Mouse (Mus musculus): Measurements from ENCODE around the gene Fxyd3. TPM values are rescaled to one million over a fixed set of nuclear protein-coding genes. Genes with fewer than 3 reads are reported as not detected.
A peak's percentile ranks its signal among the peaks of the same experiment; 100 is the strongest.

Fxyd3 gene
- total and polyA plus RNA-seq, 2 experiments from 2014 or later = 1.5 TPM; not detected in 1

DNA sequence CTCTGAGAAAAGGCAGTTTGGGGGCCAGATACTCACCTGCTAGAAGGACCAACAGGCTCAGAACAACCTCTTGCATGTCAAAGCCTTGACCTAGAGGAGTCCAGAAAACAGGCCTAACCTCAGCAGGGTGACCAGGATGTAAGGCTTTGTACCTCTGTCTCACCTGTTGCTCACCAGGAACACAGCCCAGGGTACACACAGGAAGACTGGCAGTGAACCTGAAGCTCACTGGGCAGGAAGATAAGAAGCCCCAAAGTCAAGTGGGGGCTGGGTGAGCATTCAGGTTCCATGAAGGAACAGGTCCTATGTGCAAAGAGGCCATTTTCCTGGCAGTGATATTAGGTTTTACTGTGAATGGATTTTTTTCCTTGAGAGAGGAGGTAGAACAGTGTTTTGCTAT lies 3.0 kb downstream of the Fxyd3 start:
- Histone ChIP-seq H3K4me2 (ENCODE audit: low read depth, low read length) (no peak overlapping the region), H3K4me3 (ENCODE audit: low read length) (no peak overlapping the region), H3K27ac (no peak overlapping the region), H3K27me3 (ENCODE audit: insufficient read depth, low read length) (no peaks in the 10 kb centered on the region), H3K36me3 (ENCODE audit: insufficient read depth, low read length) (no peaks in the 10 kb centered on the region), H3K4me1 (ENCODE audit: insufficient read depth, low read length) (no peaks in the 10 kb centered on the region), H3K9ac (replicated peaks; ENCODE audit: low read length) (no peak overlapping the region), H3K9me3 (ENCODE audit: low read length) (no peaks in the 10 kb centered on the region)
- ATAC-seq (no peak), DNase-seq (ENCODE audit: low spot score) (no peak)
- no peak for TF ChIP-seq CTCF (IDR thresholded peaks at IDR 0.05; ENCODE audit: low read depth)

DNA sequence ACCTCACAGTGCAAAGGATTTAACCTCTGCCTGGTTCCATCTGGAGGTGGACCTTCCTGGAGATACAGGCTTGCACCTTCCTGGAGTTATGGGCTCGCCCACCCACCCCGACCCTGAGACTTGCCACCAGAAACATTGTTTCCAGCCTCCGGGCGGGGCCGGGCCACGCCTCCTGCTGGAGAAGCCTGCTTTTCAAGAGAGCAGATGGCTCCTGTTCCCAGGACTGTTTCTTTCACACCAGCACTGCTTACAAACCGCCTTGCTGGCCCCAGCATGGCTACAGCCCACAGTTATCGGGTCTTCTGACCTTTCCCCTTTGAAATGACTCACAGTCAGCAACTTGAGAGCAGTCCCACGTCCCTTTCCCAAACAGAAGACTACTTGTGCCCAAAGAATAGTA lies 4.2 kb downstream of the Fxyd3 start:
- Histone ChIP-seq H3K4me2 (ENCODE audit: low read depth, low read length) (no peak overlapping the region), H3K4me3 (ENCODE audit: low read length) (no peak overlapping the region), H3K9me3 (ENCODE audit: low read length) (no peaks in the 10 kb centered on the region), H3K4me1 (ENCODE audit: insufficient read depth, low read length) (no peaks in the 10 kb centered on the region), H3K27ac (no peak overlapping the region), H3K27me3 (ENCODE audit: insufficient read depth, low read length) (no peaks in the 10 kb centered on the region), H3K36me3 (ENCODE audit: insufficient read depth, low read length) (no peaks in the 10 kb centered on the region), H3K9ac (replicated peaks; ENCODE audit: low read length) (no peak overlapping the region)
- WGBS = 46% methylated on average over 9 of the region's 9 CpGs
- no peak for ATAC-seq
- no peak for TF ChIP-seq CTCF (IDR thresholded peaks at IDR 0.05; ENCODE audit: low read depth)
- no peak for DNase-seq (ENCODE audit: low spot score)

DNA sequence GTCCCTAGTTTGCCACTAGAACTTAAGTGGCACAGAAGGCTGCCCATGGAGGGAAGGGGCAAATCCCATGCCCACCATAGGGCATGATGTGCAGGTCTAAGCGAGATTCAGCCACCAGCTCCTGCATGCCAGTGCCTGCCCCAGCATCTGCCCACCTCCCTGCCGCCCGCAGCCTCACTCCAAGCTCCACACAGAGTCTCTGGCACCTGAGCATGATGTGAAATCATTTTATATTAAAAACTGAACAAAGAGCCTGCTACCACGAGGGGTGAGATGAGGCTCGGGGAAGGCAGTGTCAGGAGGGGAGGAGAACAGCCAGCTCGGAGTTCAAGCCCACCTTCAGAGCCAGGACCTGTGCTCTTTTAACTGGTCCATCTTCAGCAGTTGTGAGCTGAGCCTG lies 6.2 kb downstream of the Fxyd3 start:
- ATAC-seq = no peak
- Histone ChIP-seq H3K4me2 (ENCODE audit: low read depth, low read length) (no peak overlapping the region), H3K27ac (no peak overlapping the region), H3K4me1 (ENCODE audit: insufficient read depth, low read length) (no peaks in the 10 kb centered on the region), H3K9ac (replicated peaks; ENCODE audit: low read length) (no peak overlapping the region), H3K36me3 (ENCODE audit: insufficient read depth, low read length) (no peaks in the 10 kb centered on the region), H3K4me3 (ENCODE audit: low read length) (no peak overlapping the region), H3K9me3 (ENCODE audit: low read length) (no peaks in the 10 kb centered on the region), H3K27me3 (ENCODE audit: insufficient read depth, low read length) (no peaks in the 10 kb centered on the region)
- no peak for DNase-seq (ENCODE audit: low spot score)
- WGBS = 70% methylated on average over 6 of the region's 6 CpGs
- TF ChIP-seq CTCF (IDR thresholded peaks at IDR 0.05; ENCODE audit: low read depth) = no peak

DNA sequence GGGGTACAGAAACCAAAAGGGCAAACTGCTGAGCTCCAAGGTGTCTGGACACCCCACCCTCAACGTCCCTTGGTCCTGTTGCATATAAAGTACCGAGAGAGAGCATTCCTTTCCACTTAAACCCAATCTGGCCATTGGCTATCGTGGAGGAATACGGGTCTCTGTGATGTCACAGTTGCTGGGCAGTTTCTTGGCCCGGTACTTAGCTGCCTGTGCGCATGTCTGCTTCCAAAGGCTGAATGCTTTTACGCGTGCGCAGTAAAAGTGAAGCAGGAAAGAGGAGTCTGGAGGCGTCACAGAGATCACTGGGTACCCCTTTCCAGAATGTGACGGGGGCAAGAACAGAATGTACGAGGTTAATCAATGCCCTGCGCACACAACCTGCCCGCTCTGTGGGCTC lies 7.0 kb downstream of the Fxyd3 start:
- Histone ChIP-seq H3K9ac (replicated peaks; ENCODE audit: low read length) (no peak overlapping the region), H3K27me3 (ENCODE audit: insufficient read depth, low read length) (no peaks in the 10 kb centered on the region), H3K4me3 (ENCODE audit: low read length) (no peak overlapping the region), H3K4me2 (ENCODE audit: low read depth, low read length) (no peak overlapping the region), H3K9me3 (ENCODE audit: low read length) (no peaks in the 10 kb centered on the region), H3K36me3 (ENCODE audit: insufficient read depth, low read length) (no peaks in the 10 kb centered on the region), H3K27ac (no peak overlapping the region), H3K4me1 (ENCODE audit: insufficient read depth, low read length) (no peaks in the 10 kb centered on the region)
- ATAC-seq (no peak), DNase-seq (ENCODE audit: low spot score) (no peak)
- no peak for TF ChIP-seq CTCF (IDR thresholded peaks at IDR 0.05; ENCODE audit: low read depth)
- 87% methylated on average over 14 of the region's 14 CpGs for WGBS

DNA sequence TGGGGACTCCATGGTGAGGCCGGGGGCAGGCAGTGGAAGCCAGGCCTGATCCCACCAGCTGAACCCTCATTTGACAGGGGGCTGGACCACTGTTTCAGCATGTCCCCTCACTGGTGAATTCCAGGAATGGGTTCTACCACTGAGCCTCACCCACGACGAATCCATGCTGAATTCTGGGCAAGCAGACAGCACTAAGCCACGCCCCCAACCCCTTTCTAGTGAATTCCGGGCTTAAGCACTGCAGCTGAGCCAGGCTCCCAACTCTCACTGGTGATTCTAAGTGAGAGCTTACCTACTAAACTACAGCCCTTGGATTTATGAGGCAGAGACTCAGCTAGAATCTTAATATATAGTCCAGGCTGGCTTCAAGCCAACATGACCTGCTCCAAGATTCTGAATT lies 8.7 kb downstream of the Fxyd3 start:
- Histone ChIP-seq H3K27ac (no peak overlapping the region), H3K9me3 (ENCODE audit: low read length) (no peaks in the 10 kb centered on the region), H3K4me2 (ENCODE audit: low read depth, low read length) (no peak overlapping the region), H3K36me3 (ENCODE audit: insufficient read depth, low read length) (no peaks in the 10 kb centered on the region), H3K4me1 (ENCODE audit: insufficient read depth, low read length) (no peaks in the 10 kb centered on the region), H3K9ac (replicated peaks; ENCODE audit: low read length) (no peak overlapping the region), H3K27me3 (ENCODE audit: insufficient read depth, low read length) (no peaks in the 10 kb centered on the region), H3K4me3 (ENCODE audit: low read length) (no peak overlapping the region)
- no peak for TF ChIP-seq CTCF (IDR thresholded peaks at IDR 0.05; ENCODE audit: low read depth)
- WGBS = 36% methylated on average over 5 of the region's 5 CpGs
- ATAC-seq (peak; percentile 64), DNase-seq (ENCODE audit: low spot score) (peak; percentile 69)

DNA sequence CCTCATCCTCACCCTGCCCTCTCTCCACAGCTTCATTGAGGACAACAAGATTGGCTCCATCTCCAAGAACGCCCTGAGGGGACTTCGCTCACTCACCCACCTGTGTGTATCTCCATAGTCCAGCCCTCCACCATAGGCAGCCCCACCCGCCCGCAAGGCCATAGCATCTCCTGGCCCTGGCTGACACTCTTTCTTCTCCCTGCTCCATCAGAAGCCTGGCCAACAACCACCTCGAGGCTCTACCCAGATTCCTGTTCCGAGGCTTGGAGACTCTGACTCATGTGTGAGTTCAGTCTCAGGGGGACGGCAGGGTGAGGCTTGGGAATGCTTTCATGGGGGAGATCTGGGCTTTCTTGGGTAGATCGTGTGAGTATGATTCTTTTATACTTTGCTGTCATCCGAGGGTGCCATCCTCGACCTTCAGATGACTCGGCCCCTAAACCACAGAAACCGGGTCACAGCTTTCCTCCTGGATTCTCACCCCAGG lies 13.4 kb downstream of the Fxyd3 start:
- ATAC-seq = no peak
- 84% methylated on average over 12 of the region's 12 CpGs for WGBS

DNA sequence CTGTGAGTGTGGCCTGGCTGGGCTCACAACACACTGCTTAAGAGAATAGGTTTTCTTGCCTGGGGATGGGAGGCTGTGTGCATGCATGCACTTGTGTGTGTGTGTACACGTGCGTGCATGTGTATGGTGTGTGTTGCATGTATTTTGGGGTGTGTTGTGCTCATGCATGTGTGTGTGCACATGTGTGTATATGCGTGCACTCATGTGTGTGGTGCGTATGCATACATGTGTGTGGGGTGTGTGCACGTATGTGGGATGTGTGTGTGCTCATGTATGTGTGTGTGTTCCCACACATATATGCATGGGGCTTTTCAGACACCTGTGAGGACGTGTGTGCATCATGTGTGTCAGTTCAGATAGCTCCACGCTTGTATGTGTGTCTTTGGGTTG lies 15.9 kb downstream of the Fxyd3 start:
- no peak for DNase-seq (ENCODE audit: low spot score)
- H3K9ac ChIP-seq (replicated peaks; ENCODE audit: low read length) = no peak overlapping the region
- H3K4me1 ChIP-seq (ENCODE audit: insufficient read depth, low read length) = no peaks in the 10 kb centered on the region
- no peak overlapping the region for H3K27ac ChIP-seq
- H3K27me3 ChIP-seq (ENCODE audit: insufficient read depth, low read length) = no peaks in the 10 kb centered on the region
- H3K9me3 ChIP-seq (ENCODE audit: low read length) = no peaks in the 10 kb centered on the region
- no peak for TF ChIP-seq CTCF (IDR thresholded peaks at IDR 0.05; ENCODE audit: low read depth)
- 90% methylated on average over 7 of the region's 7 CpGs for WGBS
- H3K4me2 ChIP-seq (ENCODE audit: low read depth, low read length) = no peak overlapping the region
- ATAC-seq = no peak
- no peaks in the 10 kb centered on the region for H3K36me3 ChIP-seq (ENCODE audit: insufficient read depth, low read length)
- H3K4me3 ChIP-seq (ENCODE audit: low read length) = no peak overlapping the region

More for the DNA sequence above, 13.4 kb downstream of the Fxyd3 start:
- no peaks in the 10 kb centered on the region for H3K9me3 ChIP-seq (ENCODE audit: low read length)
- no peaks in the 10 kb centered on the region for H3K4me1 ChIP-seq (ENCODE audit: insufficient read depth, low read length)
- no peaks in the 10 kb centered on the region for H3K36me3 ChIP-seq (ENCODE audit: insufficient read depth, low read length)
- TF ChIP-seq CTCF (IDR thresholded peaks at IDR 0.05; ENCODE audit: low read depth) = no peak
- no peak overlapping the region for H3K4me3 ChIP-seq (ENCODE audit: low read length)
- no peak overlapping the region for H3K27ac ChIP-seq
- H3K4me2 ChIP-seq (ENCODE audit: low read depth, low read length) = no peak overlapping the region
- no peak overlapping the region for H3K9ac ChIP-seq (replicated peaks; ENCODE audit: low read length)
- no peak for DNase-seq (ENCODE audit: low spot score)
- H3K27me3 ChIP-seq (ENCODE audit: insufficient read depth, low read length) = no peaks in the 10 kb centered on the region

All from hindbrain, postnatal 0 days (tissue).